14 mouse cellular contexts compared by ENCODE assay signal in genomic region chr14:68323008-68323407, GRCm38 (mm10).
DNase-seq lines count a peak whose midpoint lies in the region; ATAC-seq and TF ChIP-seq lines count a peak whose summit lies in the region.
"Had no signal": no experiment of that assay in that cellular context is flagged by ENCODE, and none has a peak within 500 bp of the region (broad histone marks: within the 10 kb centered on the region; RNA-seq: fewer than 3 reads in every experiment).

No protein-coding gene starts in this region.

- H3K4me2 ChIP-seq in intestine, embryonic 16.5 days (ENCODE audit: low read depth, low read length), result no peak overlapping the region
- no peak overlapping the region for H3K4me2 ChIP-seq in kidney, postnatal 0 days (ENCODE audit: low read length)
- H3K4me2 ChIP-seq: forebrain, embryonic 13.5 days; limb, embryonic 15.5 days; lung, embryonic 14.5 days had no signal

- H3K36me3 ChIP-seq in intestine, embryonic 16.5 days (ENCODE audit: control insufficient read depth, insufficient read depth, low read length), result no peaks in the 10 kb centered on the region
- H3K36me3 ChIP-seq in kidney, postnatal 0 days (ENCODE audit: insufficient read depth, low read length), result no peaks in the 10 kb centered on the region
- H3K36me3 ChIP-seq: G1E; heart, embryonic 10.5 days; limb, embryonic 15.5 days had no signal

- DNase-seq in brain, adult 2 months (ENCODE audit: low read depth, low spot score), result peak; percentile 91
- DNase-seq in cerebellum, adult 18-20 months, result peak; percentile 82 to 89
- DNase-seq in kidney, postnatal 0 days (ENCODE audit: low spot score), result peak; percentile 15
- no peak for DNase-seq in lung, postnatal 4 days
- no peak for DNase-seq in adrenal gland, adult 18-20 months (ENCODE audit: low spot score in 2 of 2)
- DNase-seq in adrenal gland, postnatal 36 days, result no peak
- DNase-seq: adrenal gland, postnatal 25 days; heart, postnatal 36 days; lung, embryonic 14.5 days had no signal

- H3K9me3 ChIP-seq in intestine, embryonic 16.5 days (ENCODE audit: control insufficient read depth, low read length), result no peaks in the 10 kb centered on the region
- no peaks in the 10 kb centered on the region for H3K9me3 ChIP-seq in kidney, postnatal 0 days (replicated peaks; ENCODE audit: low read length)
- H3K9me3 ChIP-seq: forebrain, embryonic 13.5 days; heart, embryonic 10.5 days; limb, embryonic 15.5 days had no signal

- H3K27ac ChIP-seq in intestine, embryonic 16.5 days (ENCODE audit: low read length), result no peak overlapping the region
- H3K27ac ChIP-seq in kidney, postnatal 0 days, result 0 out of 2 replicates have a peak overlapping the region, but pooled peaks have one; percentile 2
- H3K27ac ChIP-seq: forebrain, embryonic 13.5 days; heart, embryonic 10.5 days; limb, embryonic 15.5 days had no signal

- WGBS in intestine, embryonic 16.5 days, result 52% methylated on average over 6 of the region's 6 CpGs
- WGBS in kidney, postnatal 0 days, result 39% methylated on average over 6 of the region's 6 CpGs

- H3K4me1 ChIP-seq in intestine, embryonic 16.5 days (ENCODE audit: control insufficient read depth, insufficient read depth, low read length), result peaks cover 3% of the 10 kb centered on the region; the same call in 1 of the 2 replicates
- no peaks in the 10 kb centered on the region for H3K4me1 ChIP-seq in kidney, postnatal 0 days (replicated peaks; ENCODE audit: insufficient read depth, low read length)
- H3K4me1 ChIP-seq: forebrain, embryonic 13.5 days; heart, embryonic 10.5 days; limb, embryonic 15.5 days had no signal

- H3K9ac ChIP-seq in intestine, embryonic 16.5 days (ENCODE audit: low read depth, low read length), result no peak overlapping the region
- H3K9ac ChIP-seq in kidney, postnatal 0 days (ENCODE audit: low read depth, low read length), result no peak overlapping the region
- H3K9ac ChIP-seq: forebrain, embryonic 13.5 days; limb, embryonic 15.5 days; lung, embryonic 14.5 days had no signal

- no peaks in the 10 kb centered on the region for H3K27me3 ChIP-seq in intestine, embryonic 16.5 days (replicated peaks; ENCODE audit: control insufficient read depth, insufficient read depth, low read length)
- H3K27me3 ChIP-seq in kidney, postnatal 0 days (ENCODE audit: insufficient read depth, low read length), result no peaks in the 10 kb centered on the region
- H3K27me3 ChIP-seq: forebrain, embryonic 13.5 days; limb, embryonic 15.5 days had no signal

- no peak overlapping the region for H3K4me3 ChIP-seq in intestine, embryonic 16.5 days (ENCODE audit: low read length)
- no peak overlapping the region for H3K4me3 ChIP-seq in kidney, postnatal 0 days (replicated peaks; ENCODE audit: low read depth, low read length)
- H3K4me3 ChIP-seq: forebrain, embryonic 13.5 days; heart, embryonic 10.5 days; limb, embryonic 15.5 days had no signal

- ATAC-seq in intestine, embryonic 16.5 days, result peak; percentile 77
- peak; percentile 73; the same call in 1 of the 2 replicates for ATAC-seq in kidney, postnatal 0 days (replicated peaks; ENCODE audit: low FRiP score, low read depth)
- ATAC-seq: forebrain, embryonic 13.5 days had no signal

- TF ChIP-seq CTCF in kidney, postnatal 0 days (IDR thresholded peaks at IDR 0.05; ENCODE audit: low read depth), result no peak

Comparison
In these comparisons a context has a peak if more than half of its experiments do, and no peak if none do; other contexts are left out.
1. DNase-seq: peak in brain, adult 2 months (single experiment), cerebellum, adult 18-20 months (2 of 2) and kidney, postnatal 0 days (single experiment); none in lung, postnatal 4 days (0 of 2), adrenal gland, adult 18-20 months (0 of 2) and adrenal gland, postnatal 36 days (0 of 2).